Mouse (Mus musculus) hindbrain, embryonic 14.5 days (tissue): Measurements from ENCODE around the gene Pcyox1. TPM values are rescaled to one million over a fixed set of nuclear protein-coding genes. Genes with fewer than 3 reads are reported as not detected.

Experiments
- ATAC-seq: fragments of 200-750 bp; cut with Nextera tagmentation; 2 replicates; pipeline ENCODE4 v1.8.0; 2017; ENCODE audit warnings: moderate number of reproducible peaks, mild to moderate bottlenecking, moderate TSS enrichment, moderate library complexity; ENCODE audit not compliant: low FRiP score
- DNase-seq: peaks from one replicate; pipeline ENCODE4 v3.0.0-alpha.2; 2015; ENCODE audit warnings: low spot score
- H3K27ac ChIP-seq: fragments of 300-500 bp; sonication (generic); 2 replicates; pipeline ENCODE4 v1.5.1; 2014; ENCODE audit warnings: mild to moderate bottlenecking, moderate library complexity
- H3K27me3 ChIP-seq: fragments of 300-500 bp; sonication (generic); 2 replicates; pipeline ENCODE4 v1.6.1; 2014; ENCODE audit warnings: mild to moderate bottlenecking, low read length, mixed read lengths; ENCODE audit not compliant: control insufficient read depth, insufficient read depth
- H3K36me3 ChIP-seq: fragments of 300-500 bp; sonication (generic); replicated peaks from 2 replicates; pipeline ENCODE4 v1.6.1; 2014; ENCODE audit not compliant: control insufficient read depth, insufficient read depth
- H3K4me1 ChIP-seq: fragments of 300-500 bp; sonication (generic); replicated peaks from 2 replicates; pipeline ENCODE4 v1.6.1; 2014; ENCODE audit warnings: antibody characterized with exemption, low read length, mixed read lengths; ENCODE audit not compliant: control insufficient read depth, insufficient read depth
- H3K4me2 ChIP-seq: fragments of 300-500 bp; sonication (generic); replicated peaks from 2 replicates; pipeline ENCODE4 v1.6.1; 2014; ENCODE audit warnings: mild to moderate bottlenecking, moderate library complexity
- H3K4me3 ChIP-seq: fragments of 300-500 bp; sonication (generic); replicated peaks from 2 replicates; pipeline ENCODE4 v1.5.1; 2014; ENCODE audit warnings: mild to moderate bottlenecking, low read length
- H3K9ac ChIP-seq: fragments of 300-500 bp; sonication (generic); 2 replicates; pipeline ENCODE4 v1.6.1; 2014
- H3K9me3 ChIP-seq: fragments of 300-500 bp; sonication (generic); 2 replicates; pipeline ENCODE4 v1.6.1; 2016; ENCODE audit warnings: low read length; ENCODE audit not compliant: control insufficient read depth
- WGBS: fragments of 180-500 bp; shearing (Covaris S2); extraction: QIAGEN DNeasy Blood & Tissue Kit; methylation state at CpG from one replicate; pipeline ENCODE4 v1.1.7; 2014; 5-methylcytosine and 5-hydroxymethylcytosine counted together
- polyA plus RNA-seq: library from polyadenylated mRNA; unstranded; fragments of >200 nt; fragmentation: Nextera tagmentation; extraction: Ambion mirVana; gene quantifications from 2 replicates; pipeline ENCODE4 v1.2.1, GENCODE M21; 2014

Pcyox1 gene
- polyA plus RNA-seq, 1 experiment from 2014 or later, result 99.9 TPM

GRCm38 (mm10) chr6:86371950-86372516, 24.9 kb downstream of the Pcyox1 start:
- no peaks in the 10 kb centered on the region for H3K27me3 ChIP-seq
- peak overlapping the region; percentile 90 for H3K9ac ChIP-seq
- no peak for DNase-seq
- 5% methylated on average over 12 of the region's 12 CpGs for WGBS
- peaks cover 34% of the 10 kb centered on the region for H3K36me3 ChIP-seq
- no peak for ATAC-seq
- no peaks in the 10 kb centered on the region for H3K9me3 ChIP-seq
- H3K4me1 ChIP-seq, result peaks cover 21% of the 10 kb centered on the region
- H3K4me3 ChIP-seq, result peak overlapping the region; percentile 90
- H3K27ac ChIP-seq, result peak overlapping the region; percentile 95
- peak overlapping the region; percentile 95 for H3K4me2 ChIP-seq

- Histone ChIP-seq H3K4me2 (peak overlapping the region; percentile 95), H3K4me3 (peak overlapping the region; percentile 90), H3K27me3 (no peaks in the 10 kb centered on the region), H3K27ac (peak overlapping the region; percentile 95), H3K4me1 (peaks cover 27% of the 10 kb centered on the region), H3K36me3 (peaks cover 30% of the 10 kb centered on the region), H3K9ac (peak overlapping the region; percentile 90), H3K9me3 (no peaks in the 10 kb centered on the region)
- ATAC-seq (peak; percentile 97), DNase-seq (peak; percentile 99)
- WGBS, result under 1% methylated on average over 50 of the region's 50 CpGs
These were observed 25.5 kb downstream of the Pcyox1 start for GRCm38 (mm10) chr6:86371340-86371911.

DNA sequence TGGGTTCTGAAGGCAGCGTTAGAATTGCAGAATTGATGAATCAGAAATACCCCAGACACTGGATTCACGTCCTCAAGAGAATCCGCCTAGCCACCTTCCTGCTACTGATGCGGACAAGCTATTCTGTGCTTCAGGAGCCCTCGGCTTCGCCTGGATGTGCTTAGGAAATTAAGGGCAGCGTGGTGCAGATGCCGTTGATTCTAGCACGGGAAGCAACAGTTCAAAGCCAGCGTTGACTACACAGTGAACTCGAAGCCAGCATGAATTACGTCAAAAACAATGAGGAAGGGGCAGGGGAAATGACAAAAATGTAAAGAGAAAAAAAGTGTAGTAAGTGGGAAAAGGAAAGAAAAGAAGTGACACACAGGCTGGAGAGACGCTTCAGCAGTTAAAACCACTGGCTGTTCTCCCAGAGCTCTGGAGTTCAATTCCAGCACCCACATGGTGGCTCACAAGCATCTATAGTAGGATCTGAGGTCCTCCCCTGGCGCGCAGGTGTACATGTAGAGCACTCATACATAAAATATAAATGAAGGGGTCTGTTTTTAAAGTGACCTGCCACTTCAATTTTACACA, 26.1 kb downstream of the Pcyox1 start, which contains the start of gene Snrpg:
Snrpg (plus strand) TSS at position 541 of the 576 bp plus-strand sequence.
- ATAC-seq, result peak; percentile 14; the same call in 1 of the 2 replicates
- Histone ChIP-seq H3K4me2 (peak within 1 kb of the TSS; percentile 95), H3K4me3 (peak within 1 kb of the TSS; percentile 90), H3K27ac (peak within 1 kb of the TSS; percentile 95), H3K27me3 (no peaks in the 10 kb centered on the region), H3K9me3 (no peaks in the 10 kb centered on the region), H3K9ac (peak within 1 kb of the TSS; percentile 90), H3K4me1 (peaks cover 31% of the 10 kb centered on the region), H3K36me3 (peaks cover 24% of the 10 kb centered on the region)
- peak; percentile 45 for DNase-seq
- WGBS, result 16% methylated on average over 15 of the region's 15 CpGs

DNA sequence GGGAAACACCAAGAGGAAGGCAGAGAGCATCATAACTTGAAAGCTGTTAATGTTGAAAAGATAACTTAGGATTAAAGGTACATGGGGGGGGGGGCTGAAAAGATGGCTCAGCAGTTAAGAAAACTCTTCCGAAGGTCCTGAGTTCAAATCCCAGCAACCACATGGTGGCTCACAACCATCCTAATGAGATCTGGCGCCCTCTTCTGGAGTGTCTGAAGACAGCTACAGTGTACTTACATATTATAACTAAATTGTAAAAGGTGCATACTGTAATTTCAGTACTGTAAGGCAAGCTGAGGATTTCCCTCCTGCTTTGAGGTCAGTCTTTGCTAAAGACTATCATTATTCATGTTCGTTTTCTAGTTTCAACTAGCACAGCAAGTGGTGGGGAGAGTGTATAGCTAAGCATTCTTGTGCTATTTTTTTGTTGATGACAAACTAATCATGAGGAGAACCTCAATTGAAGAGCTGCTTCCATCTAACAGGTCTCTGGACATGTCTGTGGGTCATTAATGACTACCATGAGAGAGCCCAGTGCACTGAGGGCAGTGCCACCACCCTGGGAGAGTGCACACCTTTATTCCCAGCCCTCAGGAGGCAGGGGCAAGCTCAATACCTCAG, 26.8 kb downstream of the Pcyox1 start:
- ATAC-seq (no peak), DNase-seq (no peak)
- Histone ChIP-seq H3K9me3 (no peaks in the 10 kb centered on the region), H3K27me3 (no peaks in the 10 kb centered on the region), H3K4me3 (peak overlapping the region; percentile 90; the same call in 1 of the 2 replicates), H3K4me2 (peak overlapping the region; percentile 95), H3K36me3 (peaks cover 23% of the 10 kb centered on the region), H3K27ac (peak overlapping the region; percentile 95), H3K4me1 (peaks cover 31% of the 10 kb centered on the region), H3K9ac (peak overlapping the region; percentile 72)
- WGBS, result 66% methylated on average over 3 of the region's 3 CpGs

GRCm38 (mm10) chr6:86368479-86368878, 28.5 kb downstream of the Pcyox1 start:
- Histone ChIP-seq H3K27ac (no peak overlapping the region), H3K9ac (no peak overlapping the region), H3K4me1 (peaks cover 37% of the 10 kb centered on the region), H3K9me3 (no peaks in the 10 kb centered on the region), H3K4me3 (no peak overlapping the region), H3K4me2 (no peak overlapping the region), H3K36me3 (peaks cover 23% of the 10 kb centered on the region), H3K27me3 (no peaks in the 10 kb centered on the region)
- DNase-seq, result no peak
- ATAC-seq, result no peak
- 95% methylated on average over 5 of the region's 5 CpGs for WGBS

DNA sequence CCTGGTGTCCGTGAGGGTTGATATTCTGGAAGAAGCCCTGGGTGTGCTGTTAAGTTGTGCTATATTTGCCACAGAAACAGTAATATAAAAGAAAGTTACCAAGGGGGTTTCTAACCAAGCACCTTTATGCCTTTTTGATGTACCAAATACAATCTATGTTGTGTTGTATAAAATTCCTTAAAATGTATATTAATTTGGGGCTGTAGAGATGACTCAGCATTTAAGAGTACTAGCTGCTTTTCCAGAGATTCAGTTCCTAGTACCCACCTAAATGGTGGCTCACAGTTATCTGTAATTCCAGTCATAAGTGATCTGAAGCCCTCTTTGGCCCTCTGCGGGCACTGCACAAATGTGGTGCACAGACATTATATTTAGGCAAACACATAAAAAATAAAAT, 30.1 kb downstream of the Pcyox1 start:
- no peaks in the 10 kb centered on the region for H3K9me3 ChIP-seq
- H3K36me3 ChIP-seq, result peaks cover 23% of the 10 kb centered on the region
- WGBS, result 73% methylated on average over 2 of the region's 2 CpGs
- ATAC-seq (no peak), DNase-seq (no peak)
- H3K27me3 ChIP-seq, result no peaks in the 10 kb centered on the region
- peak overlapping the region; percentile 72 for H3K4me3 ChIP-seq
- peaks cover 26% of the 10 kb centered on the region for H3K4me1 ChIP-seq
- peak overlapping the region; percentile 74 for H3K9ac ChIP-seq
- peak overlapping the region; percentile 84; the same call in 1 of the 2 replicates for H3K27ac ChIP-seq
- H3K4me2 ChIP-seq, result peak overlapping the region; percentile 80

- no peaks in the 10 kb centered on the region for H3K9me3 ChIP-seq
- peaks cover 23% of the 10 kb centered on the region for H3K36me3 ChIP-seq
- H3K27ac ChIP-seq, result peak overlapping the region; percentile 84
- ATAC-seq, result peak; percentile 2; the same call in 1 of the 2 replicates
- DNase-seq, result no peak
- H3K4me1 ChIP-seq, result peaks cover 26% of the 10 kb centered on the region
- 40% methylated on average over 25 of the region's 25 CpGs for WGBS
- peak overlapping the region; percentile 72 for H3K4me3 ChIP-seq
- H3K9ac ChIP-seq, result peak overlapping the region; percentile 74
- H3K27me3 ChIP-seq, result no peaks in the 10 kb centered on the region
- H3K4me2 ChIP-seq, result peak overlapping the region; percentile 80
These were observed 30.7 kb downstream of the Pcyox1 start for GRCm38 (mm10) chr6:86366125-86366852.

DNA sequence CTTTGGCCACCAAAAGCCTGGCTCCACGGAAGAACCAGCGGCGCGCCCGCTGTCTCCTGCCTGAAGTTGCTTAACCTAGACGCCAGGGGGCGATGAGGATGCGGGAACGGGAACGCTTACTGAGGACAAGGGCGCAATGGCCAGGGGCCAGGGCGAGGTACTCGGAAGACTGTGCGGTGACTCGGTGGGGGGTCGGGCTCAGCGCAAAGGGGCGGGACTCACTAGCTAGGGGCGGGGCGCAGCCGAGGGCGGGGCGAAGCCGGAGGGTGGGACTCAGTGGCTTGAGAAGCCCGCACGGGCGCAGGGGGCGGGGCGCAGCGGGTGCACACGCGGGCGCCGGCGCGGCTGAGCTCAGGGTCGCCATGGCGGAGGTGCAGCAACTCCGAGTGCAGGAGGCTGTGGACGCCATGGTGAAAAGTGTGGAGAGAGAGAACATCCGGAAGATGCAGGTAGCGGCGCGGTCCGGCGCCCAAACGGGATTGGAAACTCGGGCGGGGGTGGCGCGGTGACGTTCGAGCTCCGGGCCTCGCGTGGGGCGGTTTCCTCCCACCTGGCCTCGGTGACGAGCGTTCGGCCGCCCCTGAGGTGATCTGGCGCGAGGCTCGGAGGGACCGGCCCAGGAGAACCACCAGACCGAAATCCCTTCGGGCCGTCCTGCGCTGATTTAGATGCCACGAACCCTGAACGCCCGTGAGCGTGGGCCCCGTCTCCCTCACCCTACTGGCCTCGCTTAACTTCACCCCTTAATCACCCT, 31.4 kb downstream of the Pcyox1 start, which contains the start of gene Fam136a:
Fam136a (plus strand) TSS at position 276 of the 754 bp plus-strand sequence.
- peaks cover 20% of the 10 kb centered on the region for H3K4me1 ChIP-seq
- peak within 1 kb of the TSS; percentile 74 for H3K9ac ChIP-seq
- peak; percentile 97 for DNase-seq
- H3K27ac ChIP-seq, result peak within 1 kb of the TSS; percentile 84
- H3K27me3 ChIP-seq, result no peaks in the 10 kb centered on the region
- peak within 1 kb of the TSS; percentile 80 for H3K4me2 ChIP-seq
- under 1% methylated on average over 75 of the region's 76 CpGs for WGBS
- peak; percentile 95 for ATAC-seq
- peak within 1 kb of the TSS; percentile 72 for H3K4me3 ChIP-seq
- H3K36me3 ChIP-seq, result peaks cover 23% of the 10 kb centered on the region
- no peaks in the 10 kb centered on the region for H3K9me3 ChIP-seq
